14 mouse cellular contexts compared by ENCODE assay signal in genomic region chr10:77163392-77163977, GRCm38 (mm10). TPM values are rescaled to one million over a fixed set of nuclear protein-coding genes. Genes with fewer than 3 reads are reported as not detected.
DNase-seq lines count a peak whose midpoint lies in the region; ATAC-seq and TF ChIP-seq lines count a peak whose summit lies in the region.
"Had no signal": no experiment of that assay in that cellular context is flagged by ENCODE, and none has a peak within 500 bp of the region (broad histone marks: within the 10 kb centered on the region; RNA-seq: fewer than 3 reads in every experiment).

No protein-coding gene starts in this region.

- H3K9ac ChIP-seq in heart, embryonic 12.5 days: peak overlapping the region; percentile 58
- peak overlapping the region; percentile 10; the same call in 1 of the 2 replicates for H3K9ac ChIP-seq in lung, embryonic 16.5 days (ENCODE audit: low read length)
- peak overlapping the region; percentile 28; the same call in 1 of the 2 replicates for H3K9ac ChIP-seq in embryonic facial prominence, embryonic 11.5 days (replicated peaks; ENCODE audit: low read length)
- H3K9ac ChIP-seq in limb, embryonic 11.5 days (ENCODE audit: low read length): peak overlapping the region; percentile 40; the same call in 1 of the 2 replicates
- H3K9ac ChIP-seq: liver, postnatal 0 days had no signal

- no peak for ATAC-seq in heart, embryonic 12.5 days (ENCODE audit: insufficient number of reproducible peaks, low FRiP score)
- no peak for ATAC-seq in lung, embryonic 16.5 days (ENCODE audit: low read depth)
- ATAC-seq in embryonic facial prominence, embryonic 11.5 days (replicated peaks; ENCODE audit: insufficient number of reproducible peaks, low FRiP score, low TSS enrichment, low read depth): no peak
- no peak for ATAC-seq in limb, embryonic 11.5 days (ENCODE audit: insufficient number of reproducible peaks, low FRiP score, low TSS enrichment, low read depth)
- ATAC-seq: liver, postnatal 0 days had no signal

- 0 out of 2 replicates have a peak, but pooled peaks cover 3% of the 10 kb centered on the region for H3K36me3 ChIP-seq in heart, embryonic 12.5 days
- H3K36me3 ChIP-seq in lung, embryonic 16.5 days (ENCODE audit: control insufficient read depth, insufficient read depth, low read length): no peaks in the 10 kb centered on the region
- no peaks in the 10 kb centered on the region for H3K36me3 ChIP-seq in embryonic facial prominence, embryonic 11.5 days (replicated peaks; ENCODE audit: control insufficient read depth, insufficient read depth, low read depth, low read length)
- no peaks in the 10 kb centered on the region for H3K36me3 ChIP-seq in limb, embryonic 11.5 days (ENCODE audit: control insufficient read depth, insufficient read depth, low read length)

- DNase-seq in heart, adult 18-20 months: no peak
- DNase-seq in lung, adult 2 months: no peak
- peak; percentile 38 for DNase-seq in embryonic facial prominence, embryonic 11.5 days (ENCODE audit: low spot score)
- no peak for DNase-seq in limb, embryonic 11.5 days (ENCODE audit: low spot score)
- no peak for DNase-seq in urinary bladder, adult 2 months (ENCODE audit: low spot score)
- DNase-seq in adrenal gland, adult 8-10 months: no peak
- DNase-seq: cerebellum, adult 9-10 months; gastrocnemius, postnatal 14 days; kidney, postnatal 10 days; layer of hippocampus, postnatal 36 days; liver, postnatal 0 days had no signal

- H3K9me3 ChIP-seq in heart, embryonic 12.5 days (replicated peaks): no peaks in the 10 kb centered on the region
- H3K9me3 ChIP-seq in lung, embryonic 16.5 days (ENCODE audit: control insufficient read depth, low read length): no peaks in the 10 kb centered on the region
- no peaks in the 10 kb centered on the region for H3K9me3 ChIP-seq in embryonic facial prominence, embryonic 11.5 days (replicated peaks; ENCODE audit: control insufficient read depth, low read length)
- H3K9me3 ChIP-seq in limb, embryonic 11.5 days (ENCODE audit: control insufficient read depth, low read length): no peaks in the 10 kb centered on the region

- TF ChIP-seq POLR2A in lung, adult 2 months (IDR thresholded peaks at IDR 0.05; ENCODE audit: borderline replicate concordance, extremely low read depth, low read depth, low read length): no peak

- peak overlapping the region; percentile 88 for H3K4me3 ChIP-seq in heart, embryonic 12.5 days
- H3K4me3 ChIP-seq in lung, embryonic 16.5 days (ENCODE audit: low read length): peak overlapping the region; percentile 65
- no peak overlapping the region for H3K4me3 ChIP-seq in lung, adult 2 months (replicated peaks; ENCODE audit: extremely low read depth, low read depth, low read length)
- peak overlapping the region; percentile 12; the same call in 1 of the 2 replicates for H3K4me3 ChIP-seq in embryonic facial prominence, embryonic 11.5 days (ENCODE audit: low read depth, low read length)
- H3K4me3 ChIP-seq in limb, embryonic 11.5 days (ENCODE audit: low read depth, low read length): no peak overlapping the region
- H3K4me3 ChIP-seq: erythroblast, embryonic 14.5 days had no signal

- peaks cover 5% of the 10 kb centered on the region; the same call in 1 of the 2 replicates for H3K27me3 ChIP-seq in heart, embryonic 12.5 days (replicated peaks)
- peaks cover 20% of the 10 kb centered on the region for H3K27me3 ChIP-seq in lung, embryonic 16.5 days (ENCODE audit: control insufficient read depth, insufficient read depth, low read depth, low read length)
- H3K27me3 ChIP-seq in embryonic facial prominence, embryonic 11.5 days (ENCODE audit: control insufficient read depth, insufficient read depth, low read length): no peaks in the 10 kb centered on the region
- no peaks in the 10 kb centered on the region for H3K27me3 ChIP-seq in limb, embryonic 11.5 days (ENCODE audit: control insufficient read depth, insufficient read depth, low read length)

- H3K4me2 ChIP-seq in heart, embryonic 12.5 days: peak overlapping the region; percentile 98
- peak overlapping the region; percentile 70 for H3K4me2 ChIP-seq in lung, embryonic 16.5 days (ENCODE audit: low read depth, low read length)
- peak overlapping the region; percentile 94; the same call in 1 of the 2 replicates for H3K4me2 ChIP-seq in embryonic facial prominence, embryonic 11.5 days (ENCODE audit: low read depth, low read length)
- H3K4me2 ChIP-seq in limb, embryonic 11.5 days (ENCODE audit: low read depth, severe bottlenecking): peak overlapping the region; percentile 85

- peaks cover 77% of the 10 kb centered on the region for H3K4me1 ChIP-seq in heart, embryonic 12.5 days (replicated peaks)
- peaks cover 24% of the 10 kb centered on the region for H3K4me1 ChIP-seq in lung, embryonic 16.5 days (replicated peaks; ENCODE audit: control insufficient read depth, insufficient read depth, low read length)
- no peaks in the 10 kb centered on the region for H3K4me1 ChIP-seq in lung, adult 2 months (ENCODE audit: control insufficient read depth, insufficient read depth, low read length)
- H3K4me1 ChIP-seq in embryonic facial prominence, embryonic 11.5 days (ENCODE audit: control insufficient read depth, insufficient read depth, low read length): peaks cover 6% of the 10 kb centered on the region
- H3K4me1 ChIP-seq in limb, embryonic 11.5 days (ENCODE audit: control insufficient read depth, insufficient read depth, low read length): peaks cover 21% of the 10 kb centered on the region

- WGBS in heart, embryonic 12.5 days: 54% methylated on average over 4 of the region's 4 CpGs
- 50% methylated on average over 4 of the region's 4 CpGs for WGBS in lung, embryonic 16.5 days
- 75% methylated on average over 4 of the region's 4 CpGs for WGBS in lung, adult 2 months
- 38% methylated on average over 4 of the region's 4 CpGs for WGBS in embryonic facial prominence, embryonic 11.5 days
- WGBS in limb, embryonic 11.5 days: 50% methylated on average over 4 of the region's 4 CpGs

- peak overlapping the region; percentile 6; the same call in 1 of the 2 replicates for H3K27ac ChIP-seq in heart, embryonic 12.5 days (ENCODE audit: poor library complexity, severe bottlenecking)
- no peak overlapping the region; the same call in 1 of the 2 replicates for H3K27ac ChIP-seq in lung, embryonic 16.5 days (ENCODE audit: low read length)
- H3K27ac ChIP-seq in embryonic facial prominence, embryonic 11.5 days (replicated peaks; ENCODE audit: low read depth, low read length): peak overlapping the region; percentile 35; the same call in 1 of the 2 replicates
- 0 out of 2 replicates have a peak overlapping the region, but pooled peaks have one; percentile 36 for H3K27ac ChIP-seq in limb, embryonic 11.5 days (replicated peaks; ENCODE audit: low read depth, low read length)

- no peak for TF ChIP-seq CTCF in lung, adult 2 months (IDR thresholded peaks at IDR 0.05; ENCODE audit: insufficient read depth, low read length)

RNA-seq across cellular contexts. Expression of gene Col18a1, which starts 2.9 kb away (rescaled TPM):
- polyA plus RNA-seq in heart, embryonic 12.5 days (2016; fragmentation: Nextera tagmentation; extraction: Ambion mirVana): 271 and 284 TPM in 2 replicates
- 1 to 10 TPM; 7.9 to 8.5 TPM for total RNA-seq in heart, adult 18-20 months (2021)
- 298 and 315 TPM in 2 replicates for polyA plus RNA-seq in lung, embryonic 16.5 days (2015; fragmentation: Nextera tagmentation; extraction: Ambion mirVana)
- 38.1 and 39.3 TPM in 2 replicates for polyA plus RNA-seq in lung, adult 2 months (2012; rRNA removed)
- polyA plus RNA-seq in embryonic facial prominence, embryonic 11.5 days (2014; fragmentation: Nextera tagmentation; extraction: Ambion mirVana): 55.5 and 57.5 TPM in 2 replicates
- 63.0 and 77.1 TPM in 2 replicates for polyA plus RNA-seq in limb, embryonic 11.5 days (2014; fragmentation: Nextera tagmentation; extraction: Ambion mirVana)
- 51.8 and 65.6 TPM in 2 replicates for polyA plus RNA-seq in urinary bladder, adult 2 months (2012; rRNA removed)
- 10 to 100 TPM; 41.9 to 49.0 (median 48.0) TPM for total RNA-seq in adrenal gland, adult 8-10 months (2022)

Comparison
In these comparisons a context has a peak if more than half of its experiments do, and no peak if none do; other contexts are left out.
1. H3K4me3 ChIP-seq: peak in heart, embryonic 12.5 days (single experiment), lung, embryonic 16.5 days (single experiment) and embryonic facial prominence, embryonic 11.5 days (single experiment); none in lung, adult 2 months (single experiment) and limb, embryonic 11.5 days (single experiment).
2. Peak in every context shown above with its lines, with median percentiles within 50 percentile points of each other: H3K4me2 ChIP-seq and H3K9ac ChIP-seq.